Mouse (Mus musculus) B cell, adult 2 months (primary cell): ENCODE results near the gene Rab25.
A peak's percentile ranks its signal among the peaks of the same experiment; 100 is the strongest.

Experiments
- DNase-seq, 2 experiments: peaks; one replicate each; pipeline ENCODE4 v3.0.0; 2022

Gene Rab25

DNA sequence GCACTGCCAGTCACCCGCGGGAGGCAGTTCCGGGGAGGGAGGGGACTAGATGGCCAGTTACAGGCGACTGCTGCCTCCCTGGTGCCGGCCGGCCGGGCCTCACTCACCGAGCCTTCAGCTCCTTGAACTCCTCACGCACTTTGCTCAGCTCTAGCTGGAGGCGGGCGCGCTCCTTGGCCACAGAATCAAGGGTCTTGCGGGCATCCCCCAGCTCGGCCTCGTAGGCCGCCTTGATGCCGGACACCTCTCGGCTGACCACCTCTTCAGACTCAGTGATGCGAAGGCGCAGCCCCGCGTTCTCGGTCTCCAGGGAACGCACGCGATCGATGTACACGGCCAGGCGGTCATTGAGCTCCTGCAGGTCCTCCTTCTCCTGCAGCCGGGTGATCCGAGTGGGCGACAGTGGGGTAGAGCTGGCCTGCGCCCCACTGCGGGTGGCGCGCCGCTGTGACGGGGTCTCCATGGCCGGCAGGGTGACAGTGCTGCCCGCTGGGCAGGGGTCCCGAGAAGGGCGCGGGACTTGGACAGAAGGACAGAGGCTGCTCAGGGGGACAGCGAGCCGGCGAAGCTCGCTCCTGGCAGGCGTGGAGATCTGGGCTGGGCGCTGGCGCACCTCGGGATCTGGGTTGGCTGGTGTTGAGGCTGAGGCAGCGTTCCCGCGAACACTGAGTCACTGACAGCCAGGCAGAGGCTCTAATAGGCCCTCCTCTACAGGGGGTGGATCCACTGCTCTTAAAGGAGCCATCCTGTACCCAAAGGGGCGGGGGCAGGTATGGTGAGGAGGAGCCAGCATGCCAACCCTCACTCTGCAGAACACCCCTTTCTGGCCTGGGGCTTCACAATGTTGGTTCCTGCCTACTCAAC, 45.2 kb downstream of the Rab25 start:
- peak; percentile 69 to 77 for DNase-seq

GRCm38 (mm10) chr3:88502031-88502571, 46.0 kb downstream of the Rab25 start:
- no peak for DNase-seq

GRCm38 (mm10) chr3:88501366-88502030, 46.6 kb downstream of the Rab25 start:
- DNase-seq: peak in 1 of 2 experiments; percentile 2

DNA sequence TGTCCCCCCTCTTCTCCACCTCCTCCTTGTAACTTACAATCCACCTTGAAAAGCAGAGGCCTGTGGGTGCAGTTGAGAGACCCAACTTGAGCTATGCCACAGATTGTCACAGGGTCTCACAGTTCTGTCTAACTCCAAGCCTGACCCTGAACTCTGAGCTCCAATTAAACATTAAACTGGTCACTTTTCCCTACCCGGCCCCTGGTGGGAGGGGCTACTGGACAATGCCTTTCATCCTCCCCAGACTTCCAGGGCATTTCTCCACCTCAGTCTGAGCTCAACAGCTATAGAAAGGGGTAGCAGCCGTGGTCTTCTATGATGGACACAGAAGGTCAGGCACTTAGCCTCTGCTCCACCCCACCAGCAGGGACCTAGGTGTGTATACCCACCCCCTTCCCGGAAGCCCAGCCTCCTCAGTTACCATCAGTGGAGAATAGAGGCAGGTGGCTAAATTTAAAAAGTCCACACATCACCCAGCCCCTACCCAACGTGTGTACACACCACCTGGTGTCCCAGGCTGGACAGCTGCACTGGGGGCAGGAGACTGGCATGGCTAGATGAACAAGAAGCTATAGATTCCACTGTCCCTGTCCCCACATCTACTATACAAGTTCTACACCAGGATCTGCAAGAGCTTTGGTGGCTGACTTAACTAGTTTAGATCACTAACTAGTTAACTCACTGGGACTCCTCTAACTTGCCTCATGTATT, 47.3 kb downstream of the Rab25 start:
- no peak for DNase-seq

GRCm38 (mm10) chr3:88500087-88500486, 48.0 kb downstream of the Rab25 start:
- DNase-seq: no peak

GRCm38 (mm10) chr3:88499580-88499979, 48.5 kb downstream of the Rab25 start:
- DNase-seq: no peak

GRCm38 (mm10) chr3:88495741-88496415, 52.2 kb downstream of the Rab25 start:
- DNase-seq: no peak

GRCm38 (mm10) chr3:88494836-88495628, 53.1 kb downstream of the Rab25 start:
- no peak for DNase-seq

DNA sequence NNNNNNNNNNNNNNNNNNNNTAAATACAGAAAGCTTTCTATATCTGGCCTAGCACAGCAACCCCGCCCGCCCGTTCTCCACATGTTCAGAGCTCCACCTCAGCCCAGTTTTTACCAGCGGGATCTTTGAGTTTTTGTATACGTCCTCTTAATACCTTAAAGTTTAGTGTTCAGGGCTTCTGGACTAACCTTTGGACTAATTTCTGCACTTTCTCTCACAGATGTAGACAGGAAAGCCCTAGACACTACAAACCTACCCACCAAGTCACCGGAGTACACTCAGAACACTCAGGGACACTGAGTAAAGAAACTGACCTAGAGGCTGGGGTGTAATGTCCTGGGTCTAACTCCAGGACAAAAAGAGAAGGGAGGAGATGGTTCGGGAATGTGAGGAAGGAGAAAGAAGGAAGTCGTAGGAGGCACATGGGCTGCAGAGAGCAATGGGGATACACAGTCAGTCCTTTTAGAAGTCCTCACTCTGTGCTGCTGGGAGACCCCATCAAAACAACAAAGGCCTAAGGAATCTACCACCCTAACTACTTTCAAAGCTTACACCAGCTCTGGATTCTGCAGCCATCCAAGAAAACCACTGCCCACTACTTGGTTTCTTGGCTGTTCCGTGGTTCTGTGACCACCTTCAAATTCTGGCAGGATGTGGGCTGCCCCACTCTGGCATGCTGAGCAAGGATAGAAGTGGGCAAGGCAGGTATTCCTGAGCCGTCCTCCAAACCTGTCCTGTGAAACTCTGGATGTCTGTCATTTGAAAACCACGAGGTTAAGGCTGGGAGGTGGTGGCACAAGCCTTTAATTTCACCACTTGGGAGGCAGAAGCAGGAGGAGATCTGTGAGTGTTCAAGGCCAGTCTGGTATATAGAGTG, 54.2 kb downstream of the Rab25 start:
- DNase-seq: no peak
